ENCODE assay signal across 14 mouse cellular contexts in genomic region chr4:121033006-121033405, GRCm38 (mm10). TPM values are rescaled to one million over a fixed set of nuclear protein-coding genes. Genes with fewer than 3 reads are reported as not detected.
DNase-seq lines count a peak whose midpoint lies in the region; ATAC-seq and TF ChIP-seq lines count a peak whose summit lies in the region.
"Had no signal": no experiment of that assay in that cellular context is flagged by ENCODE, and none has a peak within 500 bp of the region (broad histone marks: within the 10 kb centered on the region; RNA-seq: fewer than 3 reads in every experiment).

No protein-coding gene starts in this region.

- H3K4me1 ChIP-seq in heart, adult 2 months (ENCODE audit: control insufficient read depth, insufficient read depth, low read length) = no peaks in the 10 kb centered on the region
- H3K4me1 ChIP-seq in lung, embryonic 14.5 days (ENCODE audit: insufficient read depth) = no peaks in the 10 kb centered on the region
- no peaks in the 10 kb centered on the region for H3K4me1 ChIP-seq in lung, adult 2 months (ENCODE audit: control insufficient read depth, insufficient read depth, low read length)
- 0 out of 4 replicates have a peak, but pooled peaks cover 0 to 2% of the 10 kb centered on the region in 2 experiments for H3K4me1 ChIP-seq in MEL (ENCODE audit: control insufficient read depth in 1 of 2, insufficient read depth in 2 of 2, low read length in 2 of 2)
- H3K4me1 ChIP-seq: hindbrain, embryonic 15.5 days had no signal

- no peak for TF ChIP-seq EP300 in heart, adult 2 months (IDR thresholded peaks at IDR 0.05; ENCODE audit: insufficient read depth, low read depth, low read length)
- no peak for TF ChIP-seq EP300 in MEL (IDR thresholded peaks at IDR 0.05; ENCODE audit: low read depth in 1 of 2, low read length in 2 of 2)

- no peaks in the 10 kb centered on the region for H3K79me2 ChIP-seq in heart, adult 2 months (replicated peaks; ENCODE audit: control insufficient read depth, insufficient read depth, low read length)
- no peaks in the 10 kb centered on the region for H3K79me2 ChIP-seq in MEL (ENCODE audit: control insufficient read depth, insufficient read depth, low read length, poor library complexity)

- H3K4me3 ChIP-seq in heart, adult 2 months = no peak overlapping the region
- no peak overlapping the region for H3K4me3 ChIP-seq in lung, embryonic 14.5 days (ENCODE audit: low read depth, low read length)
- no peak overlapping the region for H3K4me3 ChIP-seq in lung, adult 2 months (replicated peaks; ENCODE audit: extremely low read depth, low read depth, low read length)
- H3K4me3 ChIP-seq in MEL (ENCODE audit: control insufficient read depth in 1 of 2, insufficient read depth in 1 of 2, low read depth in 2 of 2, low read length in 2 of 2) = no peak overlapping the region
- H3K4me3 ChIP-seq: heart, embryonic 12.5 days; hindbrain, embryonic 15.5 days; liver, embryonic 15.5 days; megakaryocyte, embryonic 14.5 days had no signal

- H3K36me3 ChIP-seq in heart, adult 2 months (ENCODE audit: control insufficient read depth, insufficient read depth, low read length) = no peaks in the 10 kb centered on the region
- no peaks in the 10 kb centered on the region for H3K36me3 ChIP-seq in lung, embryonic 14.5 days (ENCODE audit: insufficient read depth)
- H3K36me3 ChIP-seq in MEL (ENCODE audit: control insufficient read depth in 1 of 2, insufficient read depth in 2 of 2, low read length in 2 of 2) = peaks cover 0 to 3% of the 10 kb centered on the region in 2 experiments; a peak in 1 of 4 replicates
- H3K36me3 ChIP-seq: heart, embryonic 12.5 days; hindbrain, embryonic 15.5 days; liver, embryonic 15.5 days had no signal

- no peaks in the 10 kb centered on the region for H3K27me3 ChIP-seq in heart, adult 2 months (ENCODE audit: control insufficient read depth, insufficient read depth, low read length)
- H3K27me3 ChIP-seq in lung, embryonic 14.5 days (ENCODE audit: insufficient read depth, low read length) = no peaks in the 10 kb centered on the region
- no peaks in the 10 kb centered on the region for H3K27me3 ChIP-seq in MEL (ENCODE audit: control insufficient read depth in 1 of 2, insufficient read depth in 2 of 2, low read length in 2 of 2)
- H3K27me3 ChIP-seq: hindbrain, embryonic 15.5 days had no signal

- no peak overlapping the region for H3K4me2 ChIP-seq in lung, embryonic 14.5 days
- H3K4me2 ChIP-seq: heart, embryonic 12.5 days; hindbrain, embryonic 15.5 days; liver, embryonic 15.5 days had no signal

- no peak overlapping the region for H3K27ac ChIP-seq in heart, adult 2 months
- no peak overlapping the region for H3K27ac ChIP-seq in lung, embryonic 14.5 days (ENCODE audit: low read depth)
- no peak overlapping the region for H3K27ac ChIP-seq in MEL (ENCODE audit: control insufficient read depth, low read depth, low read length)
- H3K27ac ChIP-seq: hindbrain, embryonic 15.5 days; liver, embryonic 15.5 days had no signal

- 73% methylated on average over 2 of the region's 2 CpGs for WGBS in heart, adult 2 months
- 72% methylated on average over 2 of the region's 2 CpGs for WGBS in lung, embryonic 14.5 days
- 66% methylated on average over 2 of the region's 2 CpGs for WGBS in lung, adult 2 months

- H3K9me3 ChIP-seq in lung, embryonic 14.5 days (ENCODE audit: low read depth, low read length) = no peaks in the 10 kb centered on the region
- no peaks in the 10 kb centered on the region for H3K9me3 ChIP-seq in MEL (replicated peaks; ENCODE audit: insufficient read depth, low read length)
- H3K9me3 ChIP-seq: heart, embryonic 12.5 days; hindbrain, embryonic 15.5 days; liver, embryonic 15.5 days had no signal

- DNase-seq in heart, adult 2 months = no peak
- DNase-seq in heart, postnatal 4 days = no peak
- DNase-seq in lung, embryonic 14.5 days = no peak
- no peak for DNase-seq in lung, adult 2 months
- peak; percentile 55 for DNase-seq in MEL (ENCODE audit: low read depth, low spot score)
- DNase-seq in urinary bladder, adult 2 months (ENCODE audit: low spot score) = no peak
- no peak for DNase-seq in embryo, embryonic 11 days
- DNase-seq: cerebellum, postnatal 25 days; thymus, adult 2 months had no signal

- no peak overlapping the region for H3K9ac ChIP-seq in heart, adult 2 months (ENCODE audit: low read depth, low read length)
- no peak overlapping the region for H3K9ac ChIP-seq in lung, embryonic 14.5 days
- no peak overlapping the region for H3K9ac ChIP-seq in MEL (ENCODE audit: control insufficient read depth, low read depth, low read length, poor library complexity, severe bottlenecking)
- H3K9ac ChIP-seq: heart, embryonic 12.5 days; hindbrain, embryonic 15.5 days; liver, embryonic 15.5 days had no signal

- TF ChIP-seq POLR2A in heart, adult 2 months (IDR thresholded peaks at IDR 0.05; ENCODE audit: insufficient read depth, low read depth, low read length) = no peak
- no peak for TF ChIP-seq POLR2A in lung, adult 2 months (IDR thresholded peaks at IDR 0.05; ENCODE audit: borderline replicate concordance, extremely low read depth, low read depth, low read length)
- no peak for TF ChIP-seq POLR2A in MEL (IDR thresholded peaks at IDR 0.05; ENCODE audit: control insufficient read depth in 1 of 2, insufficient read depth in 1 of 2, low read depth in 1 of 2, low read length in 2 of 2, poor library complexity in 1 of 2)

- TF ChIP-seq CTCF in heart, adult 2 months (IDR thresholded peaks at IDR 0.05) = peak; percentile 51
- TF ChIP-seq CTCF in lung, embryonic 14.5 days (IDR thresholded peaks at IDR 0.05; ENCODE audit: low read depth) = peak; percentile 40; the same call in 1 of the 2 replicates
- TF ChIP-seq CTCF in lung, adult 2 months (IDR thresholded peaks at IDR 0.05; ENCODE audit: insufficient read depth, low read length) = no peak
- TF ChIP-seq CTCF in MEL (IDR thresholded peaks at IDR 0.05 in 2 of 3, conservative IDR thresholded peaks at IDR 0.05 in 1 of 3; ENCODE audit: control insufficient read depth in 1 of 3, insufficient read depth in 1 of 3, low read depth in 2 of 3, low read length in 3 of 3, poor library complexity in 1 of 3, severe bottlenecking in 1 of 3) = peak; percentile 27 to 53 (median 34); a peak in 5 of 6 replicates

- intact Hi-C loops in heart, adult 2 months (cut with DNase I) = no loop called here

- no peak for ATAC-seq in lung, embryonic 14.5 days (ENCODE audit: insufficient read depth)
- peak; percentile 67 for ATAC-seq in megakaryocyte progenitor cell, adult 5-6 weeks (replicated peaks; ENCODE audit: poor library complexity)

- TF ChIP-seq RAD21 in MEL (IDR thresholded peaks at IDR 0.05; ENCODE audit: low read depth, low read length) = peak; percentile 35

TF ChIP-seq in MEL, 35 proteins besides CTCF, POLR2A, EP300 and RAD21:
- TF ChIP-seq MXI1 (IDR thresholded peaks at IDR 0.05; ENCODE audit: low read depth, low read length) (no peak), MAX (IDR thresholded peaks at IDR 0.05; ENCODE audit: low read length) (no peak), ZNF384 (IDR thresholded peaks at IDR 0.05; ENCODE audit: low read depth, low read length) (no peak), SMC3 (IDR thresholded peaks at IDR 0.05; ENCODE audit: low read depth, low read length) (peak; percentile 45)
TF ChIP-seq in MEL: peak in this region for 1.

RNA-seq across cellular contexts. Expression of gene Col9a2, which starts 6.2 kb away (rescaled TPM):
- total RNA-seq in heart, adult 2 months (2021) = not detected
- 0.06 and 0.31 TPM in 2 replicates for polyA plus RNA-seq in heart, adult 2 months (2012; rRNA removed)
- 1 to 10 TPM; 3.0 TPM for total RNA-seq in heart, postnatal 4 days (2021)
- polyA plus RNA-seq in lung, embryonic 14.5 days (2014; fragmentation: Nextera tagmentation; extraction: Ambion mirVana) = 8.2 and 9.3 TPM in 2 replicates
- 0.30 TPM in 1 of 2 replicates, not detected in the other for polyA plus RNA-seq in lung, adult 2 months (2012; rRNA removed)
- 0.12 TPM in 1 of 2 replicates, not detected in the other for total RNA-seq in MEL (2012; rRNA removed)
- not detected for polyA plus RNA-seq in MEL (2012; ENCODE audit: insufficient read depth in 1 of 2, insufficient read length in 2 of 2, low read depth in 1 of 2, low replicate concordance in 2 of 2, missing spikeins in 1 of 2)
- total RNA-seq in megakaryocyte progenitor cell, adult 5-6 weeks (2015) = not detected in 2 replicates
- total RNA-seq in megakaryocyte progenitor cell, adult 5-6 weeks (2017) = not detected in 2 replicates
- 0.17 and 0.21 TPM in 2 replicates for polyA plus RNA-seq in urinary bladder, adult 2 months (2012; rRNA removed)

RNA-seq across cellular contexts. Expression of gene Smap2, which starts 16.0 kb away (rescaled TPM):
- total RNA-seq in heart, adult 2 months (2021) = 10 to 100 TPM; 44.2 to 49.6 TPM
- polyA plus RNA-seq in heart, adult 2 months (2012; rRNA removed) = 26.7 and 32.2 TPM in 2 replicates
- 10 to 100 TPM; 29.2 to 31.0 TPM for total RNA-seq in heart, postnatal 4 days (2021)
- polyA plus RNA-seq in lung, embryonic 14.5 days (2014; fragmentation: Nextera tagmentation; extraction: Ambion mirVana) = 19.2 and 19.7 TPM in 2 replicates
- polyA plus RNA-seq in lung, adult 2 months (2012; rRNA removed) = 17.6 and 24.9 TPM in 2 replicates
- 33.8 and 36.5 TPM in 2 replicates for total RNA-seq in MEL (2012; rRNA removed)
- 100 to 1,000 TPM in 1 of 2 experiments, 10 to 100 TPM in 1; 83.5 to 118 TPM for polyA plus RNA-seq in MEL (2012; ENCODE audit: insufficient read depth in 1 of 2, insufficient read length in 2 of 2, low read depth in 1 of 2, low replicate concordance in 2 of 2, missing spikeins in 1 of 2)
- 46.0 and 53.8 TPM in 2 replicates for total RNA-seq in megakaryocyte progenitor cell, adult 5-6 weeks (2015)
- total RNA-seq in megakaryocyte progenitor cell, adult 5-6 weeks (2017) = 21.9 and 26.8 TPM in 2 replicates
- polyA plus RNA-seq in urinary bladder, adult 2 months (2012; rRNA removed) = 13.5 and 17.5 TPM in 2 replicates
